Comparison of ENCODE assay signal across 13 mouse cellular contexts in genomic region chr1:74290141-74290540, GRCm38 (mm10). TPM values are rescaled to one million over a fixed set of nuclear protein-coding genes. Genes with fewer than 3 reads are reported as not detected.
A peak's percentile ranks its signal among the peaks of the same experiment; 100 is the strongest.
DNase-seq lines count a peak whose midpoint lies in the region; ATAC-seq and TF ChIP-seq lines count a peak whose summit lies in the region.
"Had no signal": no experiment of that assay in that cellular context is flagged by ENCODE, and none has a peak within 500 bp of the region (broad histone marks: within the 10 kb centered on the region; RNA-seq: fewer than 3 reads in every experiment).

No protein-coding gene starts in this region.

- no peak overlapping the region for H3K9ac ChIP-seq in lung, embryonic 14.5 days
- H3K9ac ChIP-seq: embryonic facial prominence, embryonic 13.5 days had no signal

- peaks cover 75% of the 10 kb centered on the region for H3K36me3 ChIP-seq in heart, embryonic 10.5 days
- peaks cover 66% of the 10 kb centered on the region for H3K36me3 ChIP-seq in lung, embryonic 14.5 days (ENCODE audit: insufficient read depth)

- WGBS in heart, embryonic 10.5 days = 60% methylated on average over 5 of the region's 5 CpGs
- WGBS in lung, embryonic 14.5 days = 86% methylated on average over 5 of the region's 5 CpGs

- H3K9me3 ChIP-seq in heart, embryonic 10.5 days = no peaks in the 10 kb centered on the region
- no peaks in the 10 kb centered on the region for H3K9me3 ChIP-seq in lung, embryonic 14.5 days (ENCODE audit: low read depth, low read length)
- H3K9me3 ChIP-seq: embryonic facial prominence, embryonic 13.5 days had no signal

- H3K4me1 ChIP-seq in heart, embryonic 10.5 days = peaks cover 68% of the 10 kb centered on the region
- H3K4me1 ChIP-seq in lung, embryonic 14.5 days (ENCODE audit: insufficient read depth) = peaks cover 15% of the 10 kb centered on the region

- no peak overlapping the region for H3K4me3 ChIP-seq in heart, embryonic 10.5 days
- H3K4me3 ChIP-seq in lung, embryonic 14.5 days (ENCODE audit: low read depth, low read length) = no peak overlapping the region
- H3K4me3 ChIP-seq: embryonic facial prominence, embryonic 13.5 days had no signal

- DNase-seq in heart, embryonic 10.5 days (ENCODE audit: low spot score) = no peak
- DNase-seq in heart, postnatal 25 days (ENCODE audit: low spot score) = no peak
- peak; percentile 53 for DNase-seq in lung, embryonic 14.5 days
- DNase-seq in lung, postnatal 14 days = no peak
- peak; percentile 51 to 61 for DNase-seq in cerebellum, postnatal 14 days
- DNase-seq in heart, postnatal 4 days = peak; percentile 83
- no peak for DNase-seq in embryo, embryonic 10 days (ENCODE audit: low spot score)
- no peak for DNase-seq in adrenal gland, postnatal 4 days (ENCODE audit: low spot score in 2 of 2)
- DNase-seq: kidney, postnatal 14 days had no signal

- TF ChIP-seq CTCF in lung, embryonic 14.5 days (IDR thresholded peaks at IDR 0.05; ENCODE audit: low read depth) = no peak

- ATAC-seq in lung, embryonic 14.5 days (ENCODE audit: insufficient read depth) = no peak

- peak overlapping the region; percentile 7; the same call in 1 of the 2 replicates for H3K27ac ChIP-seq in heart, embryonic 10.5 days
- no peak overlapping the region; the same call in 1 of the 2 replicates for H3K27ac ChIP-seq in lung, embryonic 14.5 days (ENCODE audit: low read depth)
- H3K27ac ChIP-seq: embryonic facial prominence, embryonic 13.5 days; macrophage had no signal

- intact Hi-C loops in heart, postnatal 25 days (cut with DNase I) = no loop called here

- H3K27me3 ChIP-seq in heart, embryonic 10.5 days (ENCODE audit: insufficient read depth, poor library complexity, severe bottlenecking) = no peaks in the 10 kb centered on the region
- H3K27me3 ChIP-seq in lung, embryonic 14.5 days (ENCODE audit: insufficient read depth, low read length) = no peaks in the 10 kb centered on the region
- H3K27me3 ChIP-seq: embryonic facial prominence, embryonic 13.5 days had no signal

- no peak overlapping the region for H3K4me2 ChIP-seq in lung, embryonic 14.5 days
- H3K4me2 ChIP-seq: embryonic facial prominence, embryonic 13.5 days had no signal

RNA-seq across cellular contexts. Expression of gene Pnkd, which starts 5.4 kb away (rescaled TPM):
- polyA plus RNA-seq in heart, embryonic 10.5 days (2016; fragmentation: Nextera tagmentation; extraction: Ambion mirVana) = 170 and 253 TPM in 2 replicates
- total RNA-seq in heart, postnatal 25 days (2021) = 100 to 1,000 TPM; 160 to 161 TPM
- 103 and 104 TPM in 2 replicates for polyA plus RNA-seq in lung, embryonic 14.5 days (2014; fragmentation: Nextera tagmentation; extraction: Ambion mirVana)
- total RNA-seq in heart, postnatal 4 days (2021) = 100 to 1,000 TPM; 198 to 211 TPM
- total RNA-seq in adrenal gland, postnatal 4 days (2021) = 10 to 100 TPM; 72.1 to 72.4 TPM

RNA-seq across cellular contexts. Expression of gene Aamp, which starts 5.6 kb away (rescaled TPM):
- 224 and 261 TPM in 2 replicates for polyA plus RNA-seq in heart, embryonic 10.5 days (2016; fragmentation: Nextera tagmentation; extraction: Ambion mirVana)
- total RNA-seq in heart, postnatal 25 days (2021) = 10 to 100 TPM; 87.5 to 94.8 TPM
- polyA plus RNA-seq in lung, embryonic 14.5 days (2014; fragmentation: Nextera tagmentation; extraction: Ambion mirVana) = 233 and 236 TPM in 2 replicates
- 100 to 1,000 TPM; 103 to 105 TPM for total RNA-seq in heart, postnatal 4 days (2021)
- total RNA-seq in adrenal gland, postnatal 4 days (2021) = 100 to 1,000 TPM; 175 to 177 TPM

RNA-seq across cellular contexts. Expression of gene Gpbar1, which starts 11.8 kb away (rescaled TPM):
- polyA plus RNA-seq in heart, embryonic 10.5 days (2016; fragmentation: Nextera tagmentation; extraction: Ambion mirVana) = 0.70 and 1.7 TPM in 2 replicates
- not detected for total RNA-seq in heart, postnatal 25 days (2021)
- 0.18 and 0.57 TPM in 2 replicates for polyA plus RNA-seq in lung, embryonic 14.5 days (2014; fragmentation: Nextera tagmentation; extraction: Ambion mirVana)
- not detected for total RNA-seq in heart, postnatal 4 days (2021)
- under 1 TPM in 1 of 2 experiments, not detected in 1; 0.28 TPM for total RNA-seq in adrenal gland, postnatal 4 days (2021)
- total RNA-seq: heart, postnatal 14 days; left cerebral cortex, postnatal 14 days had no signal
- polyA plus RNA-seq: macrophage had no signal

RNA-seq across cellular contexts. Expression of gene Tmbim1, which starts 15.3 kb away (rescaled TPM):
- polyA plus RNA-seq in heart, embryonic 10.5 days (2016; fragmentation: Nextera tagmentation; extraction: Ambion mirVana) = 25.5 and 33.1 TPM in 2 replicates
- 10 to 100 TPM; 38.4 to 41.5 TPM for total RNA-seq in heart, postnatal 25 days (2021)
- 25.5 and 29.8 TPM in 2 replicates for polyA plus RNA-seq in lung, embryonic 14.5 days (2014; fragmentation: Nextera tagmentation; extraction: Ambion mirVana)
- 10 to 100 TPM; 43.4 to 44.3 TPM for total RNA-seq in heart, postnatal 4 days (2021)
- 10 to 100 TPM; 65.8 to 72.4 TPM for total RNA-seq in adrenal gland, postnatal 4 days (2021)

RNA-seq across cellular contexts. Expression of gene Arpc2, which starts 54.3 kb away (rescaled TPM):
- polyA plus RNA-seq in heart, embryonic 10.5 days (2016; fragmentation: Nextera tagmentation; extraction: Ambion mirVana) = 470 and 475 TPM in 2 replicates
- total RNA-seq in heart, postnatal 25 days (2021) = 100 to 1,000 TPM; 134 to 140 TPM
- 365 and 370 TPM in 2 replicates for polyA plus RNA-seq in lung, embryonic 14.5 days (2014; fragmentation: Nextera tagmentation; extraction: Ambion mirVana)
- 100 to 1,000 TPM; 246 to 249 TPM for total RNA-seq in heart, postnatal 4 days (2021)
- total RNA-seq in adrenal gland, postnatal 4 days (2021) = 100 to 1,000 TPM; 198 to 205 TPM

Comparison
In these comparisons a context has a peak if more than half of its experiments do, and no peak if none do; other contexts are left out.
1. DNase-seq: peak in lung, embryonic 14.5 days (single experiment), cerebellum, postnatal 14 days (2 of 2) and heart, postnatal 4 days (single experiment); none in heart, embryonic 10.5 days (single experiment), heart, postnatal 25 days (single experiment), lung, postnatal 14 days (single experiment), embryo, embryonic 10 days (single experiment) and adrenal gland, postnatal 4 days (0 of 2).